Mouse (Mus musculus): ENCODE measurements around the gene Cd209g.
"Not testable (repeated sequence)": the region's sequence is repeated elsewhere in the genome, so short reads cannot be mapped to it uniquely, and the experiment has no call there.

Gene Cd209g

DNA sequence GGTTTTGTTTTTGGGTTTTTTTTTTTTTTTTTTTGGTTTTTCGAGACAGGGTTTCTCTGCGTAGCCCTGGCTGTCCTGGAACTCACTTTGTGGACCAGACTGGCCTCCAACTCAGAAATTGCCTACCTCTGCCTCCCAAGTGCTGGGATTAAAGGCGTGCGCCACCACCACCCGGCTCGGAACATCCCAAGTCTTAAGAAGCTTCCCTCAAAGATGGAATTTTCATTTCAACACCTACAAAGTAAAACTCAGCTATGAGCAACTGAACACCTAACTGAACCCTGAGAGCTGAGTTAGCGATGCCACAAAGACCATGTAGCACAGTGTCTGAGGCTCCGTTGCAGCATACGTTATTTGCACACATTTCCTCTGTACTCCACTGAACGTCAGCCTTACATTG is at the start of gene Cd209g:
Gene Cd209g, plus strand, starts transcription at position 301 of the 400 bp plus-strand sequence.
- no peak for DNase-seq (ENCODE audit: extremely low spot score, low read depth, low spot score)

DNA sequence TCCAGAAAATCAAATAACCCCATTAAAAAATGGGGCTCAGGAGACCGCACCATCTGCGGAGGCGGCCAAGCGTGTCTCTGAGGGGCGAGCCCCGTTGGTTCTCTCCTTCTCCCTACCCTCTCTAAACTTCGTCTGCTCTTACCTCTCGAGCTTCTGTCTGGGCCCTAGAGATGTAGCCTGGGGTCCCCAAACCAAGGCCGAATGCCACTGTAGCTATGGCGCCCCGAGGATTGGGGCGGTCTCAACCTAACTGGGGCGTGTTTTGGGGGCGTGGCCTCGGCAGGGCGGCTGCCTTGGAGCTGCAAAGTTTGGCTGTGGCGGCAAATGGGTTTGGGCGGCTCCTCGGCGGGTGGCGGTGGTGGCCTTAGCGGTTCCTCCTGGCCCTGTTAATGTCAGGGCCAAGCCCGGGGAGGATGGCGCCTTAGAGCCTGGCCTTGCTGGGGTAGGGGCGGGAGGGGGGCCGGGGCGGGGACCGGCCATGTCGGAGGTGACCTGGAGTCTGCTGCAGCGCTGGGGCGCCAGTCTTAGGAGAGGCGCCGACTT is 46.6 kb upstream of the Cd209g start:
- DNase-seq (ENCODE audit: extremely low spot score, low read depth, low spot score): not testable (repeated sequence)

DNA sequence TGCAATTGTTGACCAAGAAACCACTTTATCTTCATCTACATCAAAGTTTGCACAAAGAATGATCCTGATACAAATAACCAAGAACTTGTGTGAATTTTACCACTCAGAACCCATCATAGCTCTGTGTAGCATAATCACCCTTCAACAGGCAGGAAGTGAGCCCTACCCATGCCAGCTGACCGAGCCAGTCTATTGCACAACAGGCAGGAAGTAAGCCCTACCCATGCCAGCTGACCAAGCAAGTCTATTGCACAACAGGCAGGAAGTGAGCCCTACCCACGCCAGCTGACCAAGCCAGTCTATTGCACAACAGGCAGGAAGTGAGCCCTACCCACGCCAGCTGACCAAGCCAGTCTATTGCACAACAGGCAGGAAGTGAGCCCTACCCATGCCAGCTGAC is 45.4 kb upstream of the Cd209g start:
- not testable (repeated sequence) for DNase-seq (ENCODE audit: extremely low spot score, low read depth, low spot score)

DNA sequence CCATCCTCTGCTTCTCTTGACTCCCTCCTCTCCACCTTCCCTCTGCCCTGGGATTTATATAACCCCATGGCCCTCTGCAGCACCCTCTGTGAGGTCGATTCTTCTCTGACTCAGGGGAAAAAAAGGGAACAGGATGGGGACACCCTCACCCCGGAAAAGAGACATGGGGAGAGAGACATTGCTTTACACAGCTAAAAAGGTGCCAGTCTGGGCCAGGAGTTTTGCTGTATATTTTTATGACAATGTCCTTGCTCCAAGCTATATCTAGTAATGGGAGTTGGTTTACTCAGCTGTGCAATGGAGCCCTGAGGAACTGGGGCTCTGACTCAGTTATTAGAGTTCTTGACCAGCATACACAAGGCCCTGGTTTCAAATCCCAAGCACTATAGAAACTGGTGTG is 28.2 kb upstream of the Cd209g start, which contains the start of gene Cd209f:
Gene Cd209f, minus strand, starts transcription at position 101 of the 400 bp plus-strand sequence.
- not testable (repeated sequence) for DNase-seq (ENCODE audit: extremely low spot score, low read depth, low spot score)

DNA sequence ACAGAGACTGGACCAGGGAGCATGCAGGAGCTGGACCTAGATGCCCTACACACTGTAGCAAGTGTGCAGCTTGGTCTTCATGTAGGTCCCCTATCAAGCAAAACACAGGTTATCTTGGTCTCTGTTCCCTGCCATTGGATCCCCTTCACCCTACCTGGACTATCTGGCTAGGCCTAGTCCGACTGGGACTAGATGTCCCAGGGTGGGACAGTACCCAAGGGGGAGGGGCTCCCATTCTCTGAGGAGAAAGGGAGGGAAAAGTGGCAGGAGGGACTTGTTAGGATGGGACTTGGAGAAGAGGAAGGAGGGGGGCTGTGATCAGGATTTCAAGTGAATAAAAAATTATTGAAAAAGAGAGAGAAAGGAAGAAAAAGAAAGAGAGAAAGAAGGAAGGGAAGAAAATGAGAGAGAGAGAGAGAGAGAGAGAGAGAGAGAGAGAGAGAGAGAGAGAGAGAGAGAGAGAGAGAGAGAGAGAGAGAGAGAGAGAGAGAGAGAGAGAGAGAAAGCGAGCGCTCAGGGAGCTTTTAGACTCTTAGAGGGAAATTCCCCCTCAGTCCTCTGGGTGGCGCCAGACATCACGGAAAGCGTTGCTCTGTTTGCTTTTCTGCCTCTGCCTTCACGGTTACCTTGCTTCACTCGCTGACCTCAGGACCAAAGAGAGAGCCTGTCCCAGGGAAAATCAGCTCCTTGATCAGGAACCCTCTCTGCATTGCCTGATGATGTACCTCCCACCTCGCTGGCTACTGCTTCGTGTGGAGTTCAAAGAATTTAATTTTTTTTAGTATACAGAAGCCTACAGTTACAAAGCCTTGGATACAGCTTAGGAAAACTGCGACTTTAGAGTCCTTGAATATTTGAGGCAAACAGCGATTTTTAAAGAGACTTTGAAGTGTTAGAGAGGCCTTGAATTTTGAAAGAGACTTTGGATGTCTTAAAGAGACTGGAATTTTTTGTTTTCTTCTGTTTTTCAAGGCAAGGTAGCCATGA is 6.1 kb downstream of the Cd209g start:
- peak; percentile 54 for DNase-seq (ENCODE audit: extremely low spot score, low read depth, low spot score)

DNA sequence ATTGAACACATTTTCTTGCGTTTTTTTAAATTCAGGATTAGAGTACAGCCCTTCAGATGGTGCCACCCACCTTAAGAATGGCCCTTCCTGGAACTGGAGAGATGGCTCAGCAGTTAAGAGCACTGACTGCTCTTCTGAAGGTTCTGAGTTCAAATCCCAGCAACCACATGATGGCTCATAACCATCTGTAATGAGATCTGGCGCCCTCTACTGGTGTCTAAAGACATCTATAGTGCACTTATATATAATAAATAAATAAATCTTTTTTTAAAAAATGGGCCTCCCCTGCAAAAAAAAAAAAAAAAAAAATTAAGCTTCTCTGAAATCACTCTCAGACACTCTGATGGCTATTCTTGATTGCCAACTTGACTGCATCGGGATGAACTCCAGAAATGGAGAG is 7.8 kb downstream of the Cd209g start:
- no peak for DNase-seq (ENCODE audit: extremely low spot score, low read depth, low spot score)

DNA sequence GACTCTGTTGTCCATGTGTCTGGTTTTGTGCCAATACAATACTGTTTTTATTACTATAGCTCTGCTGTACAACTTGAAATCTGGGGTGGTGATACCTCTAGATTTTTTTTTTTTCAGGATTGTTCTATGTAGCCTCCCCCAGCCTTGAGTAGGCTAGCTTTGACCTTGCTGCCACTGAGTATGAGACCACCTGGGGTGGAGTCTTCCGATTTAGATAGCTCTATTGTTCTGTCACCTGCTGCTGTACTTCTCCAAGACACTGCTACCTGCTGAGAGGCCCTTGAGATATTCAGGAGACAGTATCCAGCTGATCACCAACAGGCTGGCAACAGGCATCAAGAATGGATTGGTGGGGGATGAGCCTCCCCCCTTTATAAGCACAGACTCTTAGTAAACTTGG is 13.4 kb downstream of the Cd209g start:
- DNase-seq (ENCODE audit: extremely low spot score, low read depth, low spot score): no peak

DNA sequence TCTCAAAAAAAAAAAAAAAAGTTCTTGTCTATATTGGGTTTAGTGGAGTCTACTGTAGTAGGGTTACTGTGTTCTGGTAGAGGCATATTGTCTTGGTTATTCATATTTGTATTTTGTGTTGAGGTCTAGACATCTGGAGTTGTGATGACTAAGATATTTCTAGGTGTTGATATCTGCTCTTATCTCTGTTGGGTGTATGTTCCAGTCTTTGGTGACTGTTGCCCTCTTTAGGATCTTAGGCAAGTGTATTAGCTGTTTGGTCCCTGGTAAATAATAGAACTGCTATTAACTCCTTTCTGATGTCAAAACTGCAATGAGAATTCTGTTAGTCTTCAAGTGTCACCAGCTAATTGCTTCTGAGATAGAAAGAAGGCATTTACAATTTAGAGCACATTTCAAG is 21.0 kb downstream of the Cd209g start:
- no peak for DNase-seq (ENCODE audit: extremely low spot score, low read depth, low spot score)

DNA sequence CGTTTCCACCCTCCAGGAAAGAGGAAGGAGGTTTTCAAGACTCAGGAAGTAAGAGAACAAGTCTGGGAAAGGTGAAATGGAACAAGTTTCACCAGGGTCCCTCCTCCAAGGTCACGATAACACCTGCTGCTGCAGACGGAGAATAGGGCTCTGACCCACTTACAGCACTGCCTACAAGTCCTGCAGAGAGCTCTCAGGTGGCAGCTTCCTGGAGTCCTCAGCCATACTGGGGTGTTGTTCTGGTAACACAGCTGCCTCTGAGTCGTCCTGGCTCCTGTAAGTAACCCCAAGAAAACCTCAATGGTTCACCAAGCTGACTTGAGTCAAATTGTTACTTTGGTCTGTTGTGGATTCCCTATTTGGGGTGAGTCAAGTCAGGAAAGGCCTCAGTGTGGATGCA is 28.9 kb downstream of the Cd209g start:
- no peak for DNase-seq (ENCODE audit: extremely low spot score, low read depth, low spot score)

DNA sequence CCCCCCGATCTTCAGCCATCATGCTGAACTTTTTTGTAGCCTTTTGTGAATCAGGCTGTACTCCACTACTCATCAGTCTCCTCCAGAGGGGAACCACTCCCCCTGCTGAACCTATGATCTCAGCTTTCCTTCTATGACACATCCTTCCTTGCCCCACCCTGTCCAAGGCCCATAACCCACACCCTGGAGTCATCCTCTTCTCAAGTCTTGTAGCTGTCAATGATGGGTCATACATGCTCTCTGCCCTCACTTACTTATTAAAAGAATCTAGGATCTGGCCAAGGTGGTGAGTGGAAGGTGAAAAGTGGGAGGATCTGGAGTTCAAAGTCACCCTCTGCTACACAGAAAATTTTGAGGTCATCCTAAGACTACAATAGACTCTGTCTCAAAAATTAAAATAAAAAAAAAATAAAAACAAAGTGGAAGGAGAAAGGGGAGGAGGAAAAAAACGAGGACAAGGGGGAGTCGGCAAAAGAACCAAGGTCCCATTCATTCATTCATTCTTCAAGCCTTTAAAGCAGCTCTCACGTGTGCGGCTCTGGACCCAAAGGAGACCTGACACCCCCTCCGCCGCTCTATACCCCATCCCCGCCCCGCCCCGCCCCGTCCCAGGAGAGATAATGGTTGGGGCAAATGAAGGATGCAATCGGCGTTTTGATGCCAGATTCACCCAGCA is 31.4 kb downstream of the Cd209g start:
- DNase-seq (ENCODE audit: extremely low spot score, low read depth, low spot score): no peak

DNA sequence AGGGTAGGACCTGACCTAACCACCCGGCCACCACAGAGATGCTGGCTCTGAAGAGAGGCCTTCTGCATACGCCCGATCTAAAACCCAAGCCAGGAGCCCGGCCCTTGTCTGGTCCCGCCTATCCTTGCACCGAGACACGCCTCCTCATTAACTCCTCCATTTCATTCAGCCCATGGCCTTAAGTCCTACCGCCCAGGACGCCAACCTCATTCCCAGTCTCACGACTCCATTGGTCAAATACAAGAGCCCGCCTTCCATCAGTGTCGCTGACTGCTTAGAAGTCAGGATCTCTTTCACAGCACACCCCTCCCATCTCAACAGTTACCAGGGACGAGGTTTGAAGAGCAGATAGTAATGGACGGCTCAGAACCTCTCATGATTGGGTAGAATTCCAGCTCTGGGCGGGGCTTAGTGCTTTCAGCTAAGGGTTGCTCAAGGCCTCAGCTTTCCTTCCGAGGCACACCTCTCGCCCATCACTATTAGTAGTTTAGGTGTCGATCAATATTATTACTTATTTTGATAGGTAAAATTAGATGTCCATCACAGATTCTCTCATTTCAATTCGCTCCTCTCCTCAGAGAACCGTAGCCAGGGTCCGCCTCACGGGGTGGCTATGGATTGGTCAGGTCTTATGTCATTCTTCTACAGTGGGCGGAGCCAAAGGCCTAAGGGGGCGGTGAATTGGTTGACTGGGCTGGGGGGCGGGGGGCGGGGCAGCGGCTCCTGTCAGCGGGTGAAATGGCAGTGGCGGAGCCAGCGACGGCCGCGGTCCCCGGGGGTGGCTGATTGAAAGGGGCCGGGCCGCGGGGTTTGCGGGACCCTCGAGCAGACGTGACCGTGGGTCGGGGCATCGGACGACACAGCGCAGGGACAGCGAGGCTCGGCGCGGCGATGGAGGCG is 32.2 kb downstream of the Cd209g start, which contains the start of gene Evi5l:
Gene Evi5l, plus strand, starts transcription at position 716 of the 900 bp plus-strand sequence.
- DNase-seq (ENCODE audit: extremely low spot score, low read depth, low spot score): peak; percentile 99

DNA sequence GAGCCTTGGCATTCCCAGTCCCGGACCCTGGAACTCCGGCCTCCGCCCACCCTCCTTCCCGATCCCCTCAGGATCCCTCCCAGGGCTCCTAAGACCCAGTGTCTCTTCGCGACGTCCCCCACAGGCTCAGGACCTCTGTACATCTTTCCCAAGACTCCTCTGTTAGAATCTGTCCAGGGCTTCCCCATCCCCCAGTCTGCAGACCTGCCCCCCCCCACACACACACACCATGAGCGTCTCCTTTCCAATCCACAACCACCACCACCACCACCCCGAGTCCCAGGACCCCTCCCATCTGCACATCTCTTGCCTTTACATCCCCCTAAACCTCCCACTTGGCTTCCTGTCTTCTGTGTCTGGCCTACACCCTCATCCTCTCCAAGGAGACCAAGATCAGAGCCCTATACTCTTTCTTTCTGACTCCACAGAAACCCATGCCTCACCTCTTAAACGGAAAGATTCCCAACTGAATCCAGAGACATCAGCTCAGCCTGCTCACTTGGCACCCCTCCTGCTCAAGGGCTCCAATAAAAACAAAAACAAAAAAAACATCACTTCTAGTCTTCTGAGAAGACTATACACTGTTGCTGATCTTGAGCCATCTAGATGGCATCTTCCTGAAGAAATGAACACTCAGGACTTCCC is 33.1 kb downstream of the Cd209g start:
- no peak for DNase-seq (ENCODE audit: extremely low spot score, low read depth, low spot score)

DNA sequence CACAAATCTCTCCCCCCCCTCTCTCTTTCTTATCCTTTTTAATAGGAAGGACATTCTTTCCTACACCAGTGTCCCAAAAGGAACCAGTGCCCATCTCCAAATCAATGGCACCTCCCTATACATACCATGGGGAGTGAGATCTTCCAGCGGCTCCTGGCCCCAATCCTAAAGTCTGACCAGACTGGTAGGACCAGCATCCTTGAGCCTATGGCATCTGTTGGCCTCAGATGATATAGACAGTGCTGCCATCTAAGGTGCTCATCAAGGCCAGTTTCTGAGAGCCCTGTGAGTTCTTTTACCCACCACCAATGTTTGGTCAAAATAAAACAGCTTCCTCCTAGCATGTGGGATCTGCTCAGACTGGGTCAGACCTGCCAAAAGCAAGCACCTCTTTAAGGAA is 34.0 kb downstream of the Cd209g start:
- no peak for DNase-seq (ENCODE audit: extremely low spot score, low read depth, low spot score)

DNA sequence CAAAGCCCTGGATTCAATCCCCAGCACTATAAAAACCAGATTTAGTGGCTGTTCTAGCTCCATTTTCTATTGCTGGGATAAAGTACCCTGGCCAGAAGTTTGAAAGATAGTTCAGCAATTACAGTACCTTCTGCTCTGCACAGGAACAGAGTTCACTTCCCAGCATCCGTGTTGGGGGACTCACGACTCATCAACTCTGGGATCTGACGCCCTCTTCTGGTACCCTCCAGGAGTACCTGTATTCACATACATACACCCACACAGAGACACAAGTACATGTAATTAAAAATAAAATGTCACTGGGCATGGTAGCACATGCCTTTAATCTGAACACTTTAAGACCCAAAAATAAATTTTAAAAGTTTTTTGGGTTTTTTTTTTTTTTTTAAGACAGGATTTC is 38.6 kb downstream of the Cd209g start:
- no peak for DNase-seq (ENCODE audit: extremely low spot score, low read depth, low spot score)

DNA sequence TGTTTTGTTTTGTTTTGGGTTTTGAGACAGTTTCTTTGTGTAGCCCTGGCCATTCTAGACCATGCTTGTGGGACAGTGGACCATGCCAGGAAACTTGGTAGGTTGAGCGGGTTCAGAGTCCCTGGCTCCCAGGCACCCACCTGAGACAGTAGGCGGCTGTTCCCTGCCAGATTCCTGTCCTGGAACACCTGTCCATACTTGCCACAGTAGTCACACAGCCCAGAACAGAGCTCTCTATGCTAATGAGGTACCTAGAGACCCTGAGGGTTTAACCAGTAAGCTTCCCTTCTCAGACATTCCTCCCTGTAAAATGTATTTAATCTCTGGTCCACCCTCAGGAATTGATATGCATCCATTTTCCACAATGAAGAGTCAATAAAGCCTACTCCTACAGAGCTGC is 40.1 kb downstream of the Cd209g start:
- no peak for DNase-seq (ENCODE audit: extremely low spot score, low read depth, low spot score)

DNA sequence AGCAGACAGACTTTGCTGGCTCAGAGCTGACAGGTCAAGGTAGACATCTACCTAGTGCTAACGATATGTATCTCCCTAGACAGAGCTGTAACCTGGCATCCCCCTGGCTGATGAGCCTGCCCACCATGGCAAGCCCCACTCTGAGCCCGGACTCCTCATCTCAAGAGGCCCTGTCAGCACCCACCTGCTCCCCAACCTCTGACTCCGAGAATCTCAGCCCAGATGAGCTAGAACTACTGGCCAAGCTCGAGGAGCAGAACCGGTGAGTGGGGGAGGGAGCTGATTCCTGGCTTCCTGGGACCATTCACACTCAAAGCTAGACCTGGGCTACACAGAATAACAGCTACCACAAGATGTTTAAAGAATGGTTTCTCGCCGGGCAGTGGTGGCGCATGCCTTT is 49.5 kb downstream of the Cd209g start:
- DNase-seq (ENCODE audit: extremely low spot score, low read depth, low spot score): no peak

DNA sequence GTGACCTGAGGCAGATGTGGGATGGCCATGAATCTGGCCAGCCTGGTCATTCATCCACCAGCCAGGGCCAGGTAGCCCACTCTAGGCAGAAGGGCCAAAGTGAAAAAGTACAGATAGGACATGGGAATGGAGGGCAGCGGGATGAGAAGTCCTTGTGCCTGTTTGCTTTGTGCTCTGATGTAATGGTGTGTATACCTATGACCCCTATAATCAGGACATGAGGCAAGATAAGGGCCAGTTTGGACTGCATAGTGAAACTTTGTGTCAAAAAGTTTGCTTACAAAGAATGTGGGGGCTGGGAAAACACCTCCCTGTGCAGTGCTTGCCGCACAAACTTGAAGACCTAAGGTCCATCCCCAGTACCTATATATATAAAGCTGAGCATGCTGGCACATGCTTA is 52.3 kb downstream of the Cd209g start:
- no peak for DNase-seq (ENCODE audit: extremely low spot score, low read depth, low spot score)

All from hindlimb bud, embryonic 11.5 days (tissue).